Mouse (Mus musculus): ENCODE measurements around the gene Zfp941.

Zfp941 gene

DNA sequence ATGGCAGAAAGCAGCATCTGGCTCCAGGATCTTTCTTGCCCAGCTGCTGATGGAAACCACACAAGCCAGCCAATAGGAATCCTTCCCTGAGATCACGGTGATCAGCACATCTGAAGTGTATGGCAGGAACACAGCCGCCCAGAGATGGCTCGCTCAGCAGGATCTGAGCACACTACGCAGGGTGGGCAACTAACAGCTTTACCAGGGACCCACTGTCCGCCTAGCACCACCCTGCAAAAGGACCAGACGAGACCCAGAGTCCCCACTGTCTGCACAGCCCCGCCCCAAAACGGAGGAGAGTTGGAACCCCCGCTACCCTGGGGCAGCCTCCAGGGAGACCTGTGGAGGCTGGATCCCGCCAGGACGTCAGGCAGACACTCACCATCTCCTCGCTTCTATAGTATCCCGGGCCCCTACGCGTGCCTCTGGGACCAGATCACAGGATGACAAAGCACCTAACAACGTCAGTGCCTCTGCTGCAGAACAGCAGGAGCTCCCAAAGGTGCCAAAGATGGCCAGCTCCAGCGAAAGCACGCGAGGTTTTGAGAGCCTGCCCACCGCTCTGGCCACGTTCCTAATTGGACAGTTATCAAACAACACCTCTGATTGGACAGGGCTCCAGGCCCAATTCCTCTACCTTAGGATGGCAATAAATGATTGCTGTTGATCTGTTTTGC lies at the start of gene Zfp941:
Gene Zfp941, minus strand, starts transcription at position 526 of the 677 bp plus-strand sequence.
- DNase-seq (ENCODE audit: low spot score) = no peak

DNA sequence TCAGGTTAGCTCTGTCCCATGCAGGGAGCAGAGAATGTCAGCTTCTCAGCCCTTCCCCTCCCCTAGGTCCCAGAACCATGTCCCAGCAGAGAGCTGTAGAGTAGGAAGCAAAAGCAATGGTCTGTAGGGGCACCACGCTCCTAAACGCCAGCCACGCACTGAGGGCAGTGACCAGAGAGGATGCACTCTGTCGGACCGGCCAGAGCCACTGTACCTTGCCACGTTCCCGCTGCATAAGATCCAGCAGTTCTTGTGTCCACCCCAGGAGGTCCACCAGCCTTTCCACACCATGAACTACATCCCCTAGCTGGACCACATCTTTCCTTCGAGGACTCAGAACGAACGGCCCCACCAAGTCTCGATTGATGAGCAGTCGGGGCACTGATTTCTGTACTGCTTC lies 42.8 kb upstream of the Zfp941 start:
- no peak for DNase-seq (ENCODE audit: low spot score)

DNA sequence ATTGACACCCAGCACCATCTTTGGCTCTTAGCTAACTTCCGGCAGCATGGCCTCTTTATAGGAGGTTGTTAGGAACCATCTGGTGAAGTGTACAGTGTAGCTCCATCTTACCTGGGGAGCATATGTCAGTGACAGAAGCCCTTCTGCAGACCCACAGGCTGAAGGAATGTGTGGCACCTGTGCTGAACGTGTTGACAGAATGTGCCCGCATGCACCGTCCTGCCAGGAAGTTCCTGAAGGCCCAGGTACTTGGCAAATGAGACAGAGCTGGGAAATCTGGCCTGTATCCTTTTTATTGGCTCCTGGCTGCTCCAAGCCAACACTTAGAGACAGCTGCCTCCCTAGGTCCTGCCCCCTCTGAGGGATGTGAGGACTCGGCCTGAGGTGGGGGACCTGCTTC lies 38.8 kb upstream of the Zfp941 start:
- no peak for DNase-seq (ENCODE audit: low spot score)

DNA sequence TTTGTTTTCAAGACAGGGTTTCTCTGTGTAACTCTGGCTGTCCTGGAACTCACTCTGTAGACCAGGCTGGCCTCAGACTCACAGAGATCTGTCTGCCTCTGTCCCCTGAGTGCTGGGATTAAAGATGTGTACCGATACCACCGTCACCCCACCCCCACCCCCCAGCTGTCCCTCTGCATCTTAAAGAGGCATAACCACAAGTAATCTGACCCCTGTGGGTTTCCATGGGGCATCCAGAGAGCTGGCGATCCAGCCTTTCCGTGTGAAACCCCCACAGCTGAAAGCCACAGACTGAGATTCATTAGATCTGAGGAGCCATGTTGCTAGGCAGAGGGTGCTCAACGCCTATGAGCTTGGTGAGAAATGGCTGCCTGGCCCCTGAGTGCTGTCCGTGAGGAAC lies 38.0 kb upstream of the Zfp941 start:
- DNase-seq (ENCODE audit: low spot score) = no peak

DNA sequence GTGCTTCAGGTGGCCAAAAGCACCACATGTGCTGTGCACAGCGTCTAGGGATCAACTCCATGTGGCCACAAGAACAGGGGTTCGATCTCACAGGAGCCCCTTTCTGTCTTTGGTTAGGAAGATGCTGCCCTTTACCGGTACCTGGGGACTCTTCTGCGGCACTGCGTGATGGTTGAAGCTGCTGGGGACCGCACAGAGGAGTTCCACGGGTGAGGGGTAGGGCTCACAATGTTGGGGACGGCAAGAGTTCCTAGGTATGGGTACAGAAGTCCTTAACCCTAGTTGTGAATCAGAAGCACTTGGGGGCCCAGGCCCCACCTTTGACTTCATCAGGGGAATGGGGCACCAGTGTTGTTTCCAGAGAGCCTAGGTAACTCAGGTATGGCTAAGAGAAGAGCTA lies 36.8 kb upstream of the Zfp941 start:
- DNase-seq (ENCODE audit: low spot score) = no peak

DNA sequence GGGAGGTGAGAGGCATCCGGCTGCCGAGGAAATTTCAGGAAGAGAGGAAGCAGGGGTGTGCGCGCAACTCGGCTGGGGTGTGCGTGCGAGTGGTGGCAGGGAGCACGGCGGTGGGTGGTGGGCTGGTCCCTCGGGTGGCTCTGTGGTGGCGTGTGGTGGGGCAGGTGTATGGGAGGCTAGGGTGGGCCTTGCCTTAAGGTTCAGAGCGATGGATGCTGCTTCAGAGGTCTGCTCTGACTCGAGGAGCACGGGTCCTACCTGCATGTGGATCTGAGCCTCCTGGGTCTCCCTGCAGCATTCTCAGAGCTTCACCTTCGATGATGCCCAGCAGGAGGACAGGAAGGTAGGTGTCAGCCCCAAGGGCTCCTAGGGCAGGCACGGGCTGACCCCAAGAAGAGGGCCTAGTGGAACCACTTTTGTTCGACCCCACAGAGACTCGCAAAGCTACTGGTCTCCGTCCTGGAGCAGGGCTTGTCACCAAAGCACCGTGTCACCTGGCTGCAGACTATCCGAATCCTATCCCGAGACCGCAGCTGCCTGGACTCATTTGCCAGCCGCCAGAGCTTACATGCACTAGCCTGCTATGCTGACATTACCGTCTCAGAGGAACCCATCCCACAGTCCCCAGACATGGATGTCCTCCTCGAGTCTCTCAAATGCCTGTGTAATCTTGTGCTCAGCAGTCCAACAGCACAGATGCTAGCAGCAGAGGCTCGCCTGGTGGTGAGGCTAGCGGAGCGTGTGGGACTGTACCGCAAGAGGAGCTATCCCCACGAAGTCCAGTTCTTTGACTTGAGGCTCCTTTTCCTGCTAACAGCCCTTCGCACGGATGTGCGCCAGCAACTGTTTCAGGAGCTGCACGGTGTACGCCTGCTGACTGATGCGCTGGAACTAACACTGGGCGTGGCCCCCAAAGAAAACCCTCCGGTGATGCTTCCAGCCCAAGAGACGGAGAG lies 35.9 kb upstream of the Zfp941 start, which contains the start of gene Bet1l:
Gene Bet1l, minus strand, starts transcription at position 28 of the 956 bp plus-strand sequence.
- DNase-seq (ENCODE audit: low spot score) = no peak

DNA sequence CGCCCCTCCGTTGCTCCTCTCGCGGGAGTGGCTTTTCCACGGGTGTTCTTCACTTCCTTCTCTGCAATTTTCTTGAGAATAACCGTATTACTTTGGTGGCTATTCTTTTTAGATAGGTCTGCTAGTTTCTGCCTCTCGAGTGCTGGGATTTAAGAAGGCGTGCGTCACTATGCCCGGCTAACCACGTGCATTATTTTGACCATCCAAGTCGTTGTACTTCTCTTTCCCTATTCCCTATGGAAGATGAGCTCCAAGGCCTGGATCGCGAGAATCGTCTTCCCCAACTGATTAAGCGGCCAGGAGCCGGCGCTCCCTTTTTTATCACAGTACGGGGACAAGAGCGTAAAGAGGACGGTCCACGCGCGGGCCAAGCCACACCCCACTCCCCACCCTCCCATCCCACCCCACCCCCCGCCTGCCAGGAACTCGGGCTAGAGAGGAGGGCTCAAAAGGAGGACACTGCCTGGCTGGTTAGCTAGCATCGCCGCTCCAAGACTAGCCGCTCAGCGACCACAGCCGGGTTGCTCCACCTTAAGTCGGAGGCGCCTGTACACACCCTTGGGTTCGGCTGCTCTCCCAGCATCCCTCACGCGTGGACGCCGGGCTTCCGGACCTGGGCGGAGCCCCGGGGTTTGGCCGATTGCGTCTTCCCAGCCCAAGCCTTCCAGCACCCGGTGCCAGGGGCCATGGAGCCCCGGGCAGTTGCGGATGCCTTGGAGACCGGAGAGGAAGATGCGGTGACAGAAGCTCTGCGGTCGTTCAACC lies 35.0 kb upstream of the Zfp941 start, which contains the start of gene Ric8a:
Gene Ric8a, plus strand, starts transcription at position 173 of the 765 bp plus-strand sequence.
- DNase-seq (ENCODE audit: low spot score) = peak; percentile 82

DNA sequence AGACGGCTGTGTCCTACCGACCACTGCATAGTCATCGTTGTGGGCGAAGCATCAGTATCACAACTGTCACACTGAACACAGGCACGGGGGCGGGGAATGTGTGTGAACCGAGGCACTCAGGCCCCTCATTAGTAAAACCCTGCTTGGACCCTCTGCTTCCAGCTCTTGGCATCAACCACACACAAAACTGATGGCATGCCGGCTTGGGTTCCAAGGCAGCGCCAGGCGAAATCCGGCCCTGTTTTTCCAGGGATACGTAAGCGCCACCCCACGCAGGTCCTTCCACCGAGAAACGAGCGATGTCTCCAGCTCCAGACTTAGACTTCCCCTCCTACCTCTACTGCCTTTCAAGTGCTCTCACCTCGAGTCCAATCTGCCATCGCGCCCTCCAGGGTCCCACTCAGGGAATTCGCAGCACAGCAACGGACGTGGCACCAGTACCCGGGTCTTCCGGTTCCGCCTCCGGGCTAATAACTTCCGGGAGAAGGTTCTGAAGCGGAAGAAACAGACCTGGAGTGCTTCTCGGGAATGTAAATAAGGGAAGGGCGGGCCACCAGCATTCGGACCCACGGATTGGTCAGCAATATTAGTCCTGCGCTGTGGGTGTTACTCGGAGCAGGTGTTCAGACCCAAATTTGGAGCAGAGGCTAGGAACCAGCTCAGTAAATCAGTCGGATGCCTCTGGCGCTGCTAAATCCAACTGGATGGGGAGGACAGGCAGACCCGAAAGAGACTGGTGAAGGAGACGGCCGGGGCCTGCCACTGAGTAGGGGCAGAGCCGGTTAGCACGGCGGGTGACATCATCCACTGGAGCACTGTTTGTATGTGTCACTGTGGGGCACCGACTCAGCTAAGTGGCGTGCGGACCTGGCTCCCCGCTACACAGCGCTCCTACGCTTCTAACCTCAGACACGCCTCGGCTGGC lies 34.1 kb upstream of the Zfp941 start, which contains the start of gene Gm45785:
Gene Gm45785, minus strand, starts transcription at position 472 of the 925 bp plus-strand sequence.
- DNase-seq (ENCODE audit: low spot score) = peak; percentile 69

DNA sequence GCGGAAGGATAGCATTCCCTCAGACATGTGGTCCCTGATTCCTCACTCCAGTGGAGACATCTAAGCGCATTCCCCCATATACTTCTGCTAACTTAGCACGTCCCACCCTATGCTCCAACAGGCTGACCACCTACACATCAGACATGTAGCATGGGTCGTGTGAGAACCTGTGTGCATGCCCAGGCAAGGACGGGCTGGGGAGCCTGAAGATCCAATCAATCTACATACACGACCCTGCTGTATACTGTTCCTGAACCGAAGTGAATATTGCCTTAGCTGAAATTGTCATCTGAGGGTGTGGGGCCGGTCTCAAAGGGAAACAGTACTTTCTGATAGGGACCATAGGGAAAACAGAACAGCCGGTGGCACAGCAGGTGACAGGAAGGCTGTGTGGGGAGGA lies 33.2 kb upstream of the Zfp941 start:
- no peak for DNase-seq (ENCODE audit: low spot score)

DNA sequence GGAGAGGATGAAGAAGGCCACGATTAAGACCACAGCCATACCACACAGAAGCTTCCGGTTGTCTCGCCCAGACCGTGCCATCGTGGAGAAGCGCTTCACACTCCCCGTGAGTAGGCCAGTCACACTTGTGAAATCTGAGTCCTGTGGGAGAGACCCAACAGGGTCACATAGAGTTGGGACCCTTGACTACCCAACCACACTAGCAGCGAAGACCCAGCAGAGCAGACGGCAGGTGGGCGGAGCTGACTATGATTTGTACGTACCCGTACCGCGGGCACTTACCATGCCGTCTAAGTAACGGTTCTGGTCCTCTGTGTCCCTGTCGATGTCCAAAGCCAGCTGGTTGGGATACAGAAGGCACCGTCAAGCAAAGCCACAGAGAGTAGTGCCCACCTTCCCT lies 32.5 kb upstream of the Zfp941 start:
- no peak for DNase-seq (ENCODE audit: low spot score)

DNA sequence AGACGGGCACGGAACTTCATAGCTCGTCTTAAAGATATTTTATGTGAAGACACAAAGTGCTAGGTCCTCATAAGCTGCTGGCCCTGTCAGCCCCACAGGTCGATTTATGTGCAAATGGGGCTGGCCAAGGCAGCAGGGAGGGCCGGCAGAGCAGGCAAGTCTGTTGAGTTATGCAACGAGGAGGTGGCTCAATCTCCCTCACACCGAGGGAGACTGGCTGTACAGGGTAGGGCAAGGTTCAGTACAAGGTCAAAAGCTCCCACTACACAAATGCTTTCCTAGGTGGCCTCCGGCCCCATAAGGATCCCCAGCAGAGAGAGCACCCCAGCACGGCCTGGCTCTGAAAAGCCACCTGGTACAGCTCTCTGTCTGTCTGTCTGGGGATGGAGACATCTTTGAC lies 31.4 kb upstream of the Zfp941 start:
- DNase-seq (ENCODE audit: low spot score) = no peak

DNA sequence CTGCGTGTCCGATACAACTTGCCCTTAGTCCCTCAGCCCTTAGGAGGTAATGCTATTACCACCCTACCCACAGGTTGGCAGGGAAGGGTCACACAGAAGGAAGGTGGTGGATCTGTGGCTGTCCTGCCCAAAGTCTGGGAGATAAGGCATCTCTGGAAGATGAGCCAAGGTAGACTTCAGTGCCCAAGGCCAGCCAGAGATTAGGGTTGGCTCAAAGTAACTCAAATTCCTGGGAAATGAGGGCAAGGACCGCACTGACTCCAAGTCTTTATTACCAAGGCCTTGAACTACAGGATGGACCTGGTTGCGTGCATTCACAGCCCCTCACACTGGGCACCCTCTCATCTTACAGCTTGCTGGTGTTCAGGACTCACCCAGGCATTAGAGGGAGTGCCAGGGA lies 29.9 kb upstream of the Zfp941 start:
- no peak for DNase-seq (ENCODE audit: low spot score)

DNA sequence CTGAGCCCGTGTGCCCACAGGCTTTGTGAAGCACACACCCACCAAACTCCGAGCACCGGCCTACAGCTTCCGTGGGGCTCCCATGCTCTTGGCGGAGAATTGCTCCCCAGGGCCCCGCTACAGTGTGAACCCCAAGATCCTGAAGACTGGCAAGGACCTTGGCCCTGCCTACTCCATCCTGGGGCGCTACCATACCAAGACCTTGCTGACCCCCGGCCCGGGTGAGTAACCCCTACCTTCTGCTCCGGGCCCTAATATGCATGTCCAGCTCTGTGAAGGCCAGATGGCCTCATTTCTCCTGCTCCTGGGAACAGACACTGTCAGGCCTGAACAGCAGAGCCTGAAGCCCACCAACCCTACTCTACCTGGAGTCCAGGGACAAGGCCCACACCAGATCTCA lies 26.6 kb upstream of the Zfp941 start:
- no peak for DNase-seq (ENCODE audit: low spot score)

DNA sequence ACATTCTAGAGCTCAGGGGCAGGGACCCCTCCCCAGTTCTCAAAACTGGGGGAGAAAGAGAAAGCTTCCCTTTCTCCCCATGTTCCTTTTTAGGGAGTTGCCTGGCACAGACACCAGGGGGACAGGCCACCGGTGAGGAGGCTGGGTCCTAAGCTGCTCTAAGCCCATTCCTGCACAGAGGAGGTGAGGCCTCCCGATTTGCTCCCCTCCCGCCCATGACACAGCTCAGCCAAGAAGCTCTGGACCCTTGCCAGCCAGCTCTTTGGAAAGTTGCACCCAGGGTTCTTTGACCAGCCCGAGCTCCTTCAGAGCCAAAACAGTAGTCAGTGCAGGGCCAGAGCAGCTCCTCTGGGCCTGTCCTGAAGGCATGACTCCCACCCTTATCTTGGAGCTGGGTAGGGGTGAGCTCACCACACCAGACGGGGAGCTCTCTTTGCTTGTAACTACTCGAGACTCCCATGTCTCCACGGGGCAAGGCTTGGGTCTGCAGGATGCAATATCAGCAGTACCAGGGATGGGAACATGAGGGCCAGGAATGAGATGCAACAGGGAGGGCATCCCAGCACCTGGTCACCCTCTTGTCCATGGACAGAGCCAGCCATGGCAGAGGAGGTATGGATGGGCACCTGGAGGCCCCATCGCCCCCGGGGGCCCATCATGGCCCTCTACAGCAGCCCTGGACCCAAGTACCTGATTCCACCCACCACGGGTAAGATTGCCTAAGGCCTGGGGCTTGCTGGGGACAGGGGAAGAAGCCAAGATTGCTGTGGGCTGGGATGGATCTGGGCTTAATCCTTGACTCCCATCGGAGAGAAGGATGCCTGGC lies 26.0 kb upstream of the Zfp941 start, which contains the start of gene Odf3:
Gene Odf3, plus strand, starts transcription at position 51 of the 826 bp plus-strand sequence.
- peak; percentile 46 for DNase-seq (ENCODE audit: low spot score)

DNA sequence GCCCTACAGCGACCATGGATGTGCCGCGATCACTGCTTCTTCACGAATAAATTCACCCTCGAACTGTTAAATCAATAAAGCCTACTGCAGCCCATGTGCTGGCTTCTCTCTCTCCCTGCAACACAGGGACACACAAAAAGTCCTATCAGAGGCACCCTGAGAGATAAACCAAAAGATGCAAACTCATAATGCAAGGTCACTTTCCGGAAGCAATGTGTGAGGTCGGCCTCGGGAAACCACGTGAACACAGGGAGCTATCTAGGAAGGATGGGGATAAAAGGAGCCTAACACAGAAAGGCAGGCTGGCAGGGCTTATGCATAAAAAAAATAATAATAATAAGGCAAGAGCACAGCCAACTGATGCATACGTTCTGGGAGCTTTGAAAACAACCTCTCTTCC lies 24.7 kb upstream of the Zfp941 start:
- DNase-seq (ENCODE audit: low spot score) = no peak

DNA sequence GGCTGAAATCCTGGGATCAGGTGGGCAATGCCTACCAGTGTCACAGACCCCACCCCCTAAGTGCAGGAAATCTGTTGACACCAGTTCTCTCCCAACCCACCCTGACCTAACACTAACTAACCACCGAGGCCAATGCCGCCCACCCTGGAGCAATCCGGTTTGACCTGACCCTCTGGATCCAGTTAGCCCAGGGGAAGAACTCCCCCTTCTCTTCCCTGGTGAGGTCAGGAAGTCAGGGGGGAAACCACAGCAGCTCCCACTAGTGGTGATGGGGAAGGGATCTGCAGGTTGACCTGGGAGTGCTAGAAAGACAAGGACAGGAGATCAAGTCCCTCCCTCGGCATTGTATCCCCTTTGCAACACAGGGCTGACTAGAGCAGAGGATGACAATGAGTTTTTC lies 23.7 kb upstream of the Zfp941 start:
- DNase-seq (ENCODE audit: low spot score) = no peak

DNA sequence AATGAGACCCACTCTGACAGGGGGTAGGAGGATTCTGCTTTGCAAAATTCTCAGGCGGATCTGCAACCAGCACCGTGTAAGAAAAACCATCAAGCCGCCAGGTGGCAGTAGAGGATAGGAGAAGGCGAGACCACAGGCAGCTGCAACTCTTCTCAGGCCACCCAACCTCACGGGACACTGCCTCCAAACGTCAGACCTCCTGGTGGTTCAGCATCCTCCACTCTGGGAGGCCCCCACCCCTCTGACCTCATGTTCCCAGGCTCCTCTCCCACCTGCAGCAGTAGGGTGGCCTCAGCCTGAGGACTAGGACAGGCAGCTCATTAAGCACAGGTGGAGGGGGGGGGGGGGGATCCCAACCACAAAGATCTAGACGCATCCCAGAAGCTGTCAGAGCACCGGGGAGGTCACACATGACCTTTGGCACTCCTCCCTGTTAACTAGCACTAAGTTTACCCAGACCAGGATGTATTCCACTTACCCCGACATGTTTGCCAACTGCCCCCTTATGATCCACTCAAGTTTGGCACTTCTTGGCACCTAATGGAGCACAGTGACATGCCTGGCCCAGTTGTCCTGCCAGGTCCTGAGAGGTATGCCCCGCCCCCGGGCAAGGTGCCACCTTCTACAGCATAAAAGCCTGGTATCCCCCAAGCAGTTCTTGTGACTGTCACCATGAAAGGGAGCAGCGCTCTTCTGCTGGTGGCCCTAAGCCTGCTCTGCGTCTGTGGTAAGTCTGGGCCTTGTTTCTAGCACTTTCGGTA lies 23.1 kb upstream of the Zfp941 start, which contains the start of gene Scgb1c1:
Gene Scgb1c1, plus strand, starts transcription at position 643 of the 761 bp plus-strand sequence.
- DNase-seq (ENCODE audit: low spot score) = peak; percentile 97

DNA sequence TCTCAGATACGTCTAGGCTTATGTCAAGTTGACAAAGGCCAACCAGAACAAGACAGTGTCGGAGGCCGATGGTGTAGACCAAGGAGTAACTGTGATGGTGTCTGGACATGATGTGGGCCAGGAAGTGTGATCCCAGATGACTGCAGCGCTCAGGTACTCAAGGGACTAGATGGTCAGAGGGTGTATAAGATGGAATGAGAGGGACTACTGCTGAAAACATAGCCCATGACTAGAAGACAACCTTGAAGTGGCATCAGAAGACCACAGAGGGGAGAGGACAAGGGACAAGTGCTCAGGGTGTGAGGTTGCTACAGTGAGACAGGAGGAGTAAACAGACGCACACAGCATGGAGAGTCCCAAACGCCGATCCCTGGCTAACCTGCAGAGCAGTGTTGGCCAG lies 21.8 kb upstream of the Zfp941 start:
- no peak for DNase-seq (ENCODE audit: low spot score)

Measured in ovary, postnatal 14 days (tissue).